Mouse (Mus musculus): ENCODE results near the gene Myadm.
A peak's percentile ranks its signal among the peaks of the same experiment; 100 is the strongest.
"Not testable (repeated sequence)": the region's sequence is repeated elsewhere in the genome, so short reads cannot be mapped to it uniquely, and the experiment has no call there.

The Myadm gene

DNA sequence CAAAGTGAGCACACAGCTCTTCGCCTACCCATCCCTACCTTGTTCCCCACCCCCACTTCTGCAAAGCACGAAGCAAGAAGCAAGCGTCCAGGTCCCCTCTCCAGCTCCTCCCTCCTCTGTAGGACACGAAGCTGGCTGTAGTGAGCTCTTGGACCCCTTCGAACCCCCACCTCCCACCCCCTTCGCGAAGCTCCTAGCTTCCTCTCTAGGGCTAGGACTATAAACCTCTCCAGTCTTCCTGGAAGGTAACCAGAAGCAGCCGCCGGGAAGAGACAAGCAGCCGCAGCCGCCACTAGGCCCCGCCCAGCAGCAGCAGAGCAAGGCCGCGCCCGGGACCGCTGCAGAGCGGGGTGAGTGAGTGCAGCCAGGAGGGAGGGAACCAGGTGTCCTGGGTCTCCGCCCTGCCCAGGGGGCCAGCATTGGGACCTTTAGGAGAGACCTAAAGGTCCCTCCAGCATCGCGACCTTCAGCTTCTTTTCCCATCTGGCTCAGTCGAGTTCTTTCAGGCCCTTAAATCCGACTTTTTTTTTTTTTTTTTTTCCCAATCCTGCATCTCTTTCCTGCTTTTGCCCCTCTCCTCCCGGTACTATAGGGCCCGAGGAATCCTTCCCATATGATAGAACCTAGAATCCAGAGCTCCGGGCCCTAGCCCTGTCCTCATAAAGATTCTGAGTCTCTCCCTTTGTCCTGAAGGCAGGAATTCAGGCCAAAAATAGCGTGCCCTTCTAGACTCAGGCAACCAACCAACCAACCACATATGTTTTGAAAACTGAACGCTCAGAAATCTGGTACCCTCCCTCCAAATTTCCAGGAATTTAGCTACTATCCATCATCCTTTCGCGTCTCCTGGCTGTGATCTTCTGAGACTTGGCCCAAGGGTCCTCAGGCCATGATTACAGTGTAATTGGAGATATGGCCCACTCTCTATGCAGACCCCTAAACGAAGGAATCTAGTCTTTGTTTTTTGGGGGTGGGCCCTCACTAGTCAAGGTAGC, at the start of gene Myadm, which contains the start of gene Prkcg:
Myadm (plus strand) TSS at position 105 of the 995 bp plus-strand sequence.
Prkcg (plus strand) TSS at position 204 of the 995 bp plus-strand sequence.
- Histone ChIP-seq H3K36me3 (ENCODE audit: control insufficient read depth, insufficient read depth, low read length, poor library complexity, severe bottlenecking) (no peaks in the 10 kb centered on the region), H3K27me3 (ENCODE audit: control insufficient read depth, insufficient read depth, low read length, poor library complexity, severe bottlenecking) (no peaks in the 10 kb centered on the region)
- DNase-seq (ENCODE audit: low read depth, low spot score): peak; percentile 79

DNA sequence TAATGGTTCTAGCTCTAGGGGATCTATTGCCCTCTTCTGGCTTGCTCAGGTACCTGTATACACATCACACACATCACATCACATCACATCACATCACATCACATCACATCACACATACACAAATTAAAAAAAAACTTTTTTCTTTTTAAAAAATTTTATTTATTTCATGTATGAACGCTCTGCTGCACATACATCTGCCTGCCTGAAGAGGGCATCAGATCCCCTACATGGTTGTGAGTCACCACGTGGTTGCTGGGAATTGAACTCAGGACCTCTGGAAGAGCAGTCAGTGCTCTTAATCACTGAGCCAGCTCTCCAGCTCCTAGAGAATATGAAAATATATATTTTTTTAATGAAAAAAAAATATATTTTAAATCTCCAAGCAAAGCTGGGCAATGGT, 49.7 kb upstream of the Myadm start:
- no peaks in the 10 kb centered on the region for H3K36me3 ChIP-seq (ENCODE audit: control insufficient read depth, insufficient read depth, low read length, poor library complexity, severe bottlenecking)
- H3K27me3 ChIP-seq (ENCODE audit: control insufficient read depth, insufficient read depth, low read length, poor library complexity, severe bottlenecking): no peaks in the 10 kb centered on the region
- no peak for DNase-seq (ENCODE audit: low read depth, low spot score)

DNA sequence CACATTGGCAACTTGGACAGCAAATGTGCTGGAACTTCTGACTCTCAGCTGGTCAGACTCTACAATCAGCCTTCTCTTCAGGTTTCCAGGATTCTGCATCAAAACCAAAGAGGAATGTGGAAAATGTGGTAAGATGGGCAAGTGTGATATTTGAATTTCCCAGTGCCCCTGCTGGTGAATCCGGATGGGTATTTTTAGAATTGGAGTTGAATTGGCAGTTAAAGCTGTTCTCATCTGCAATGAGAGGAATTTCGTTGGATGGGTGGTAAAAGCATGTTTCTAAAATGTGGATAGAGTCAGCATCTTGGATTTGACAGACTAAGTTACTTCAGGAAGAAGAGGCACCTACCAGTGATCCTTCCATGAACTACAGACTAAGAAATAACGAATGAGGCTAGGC, 28.2 kb upstream of the Myadm start:
- no peaks in the 10 kb centered on the region for H3K27me3 ChIP-seq (ENCODE audit: control insufficient read depth, insufficient read depth, low read length, poor library complexity, severe bottlenecking)
- H3K36me3 ChIP-seq (ENCODE audit: control insufficient read depth, insufficient read depth, low read length, poor library complexity, severe bottlenecking): no peaks in the 10 kb centered on the region
- no peak for DNase-seq (ENCODE audit: low read depth, low spot score)

- Histone ChIP-seq H3K27me3 (ENCODE audit: control insufficient read depth, insufficient read depth, low read length, poor library complexity, severe bottlenecking) (no peaks in the 10 kb centered on the region), H3K36me3 (ENCODE audit: control insufficient read depth, insufficient read depth, low read length, poor library complexity, severe bottlenecking) (no peaks in the 10 kb centered on the region)
- DNase-seq (ENCODE audit: low read depth, low spot score): no peak
Observed at GRCm38 (mm10) chr7:3261446-3261845, 27.4 kb upstream of the Myadm start.

DNA sequence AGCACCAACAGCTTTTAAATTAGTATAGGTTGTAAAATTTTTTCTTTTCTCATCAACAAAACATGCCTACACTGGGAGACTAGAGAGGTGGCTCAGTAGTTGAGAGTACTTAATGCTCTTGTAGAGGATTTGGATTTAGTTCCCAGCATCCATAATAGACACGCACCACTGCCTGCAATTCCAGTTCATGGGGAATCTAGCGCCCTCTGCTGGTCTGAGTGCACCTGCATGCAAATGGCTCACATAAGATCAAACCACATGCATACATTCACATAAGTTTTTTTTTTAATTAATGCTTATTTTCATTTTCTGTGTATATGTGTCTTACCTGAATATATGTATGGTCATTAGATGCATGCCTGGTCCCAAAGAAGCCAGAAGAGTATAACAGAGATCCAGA, 26.1 kb upstream of the Myadm start:
- no peaks in the 10 kb centered on the region for H3K36me3 ChIP-seq (ENCODE audit: control insufficient read depth, insufficient read depth, low read length, poor library complexity, severe bottlenecking)
- H3K27me3 ChIP-seq (ENCODE audit: control insufficient read depth, insufficient read depth, low read length, poor library complexity, severe bottlenecking): no peaks in the 10 kb centered on the region
- DNase-seq (ENCODE audit: low read depth, low spot score): peak; percentile 48

- no peaks in the 10 kb centered on the region for H3K36me3 ChIP-seq (ENCODE audit: control insufficient read depth, insufficient read depth, low read length, poor library complexity, severe bottlenecking)
- DNase-seq (ENCODE audit: low read depth, low spot score): no peak
- H3K27me3 ChIP-seq (ENCODE audit: control insufficient read depth, insufficient read depth, low read length, poor library complexity, severe bottlenecking): no peaks in the 10 kb centered on the region
Observed at GRCm38 (mm10) chr7:3264390-3265022, 24.4 kb upstream of the Myadm start.

- Histone ChIP-seq H3K27me3 (ENCODE audit: control insufficient read depth, insufficient read depth, low read length, poor library complexity, severe bottlenecking) (no peaks in the 10 kb centered on the region), H3K36me3 (ENCODE audit: control insufficient read depth, insufficient read depth, low read length, poor library complexity, severe bottlenecking) (no peaks in the 10 kb centered on the region)
- DNase-seq (ENCODE audit: low read depth, low spot score): no peak
Observed at GRCm38 (mm10) chr7:3265311-3265710, 23.6 kb upstream of the Myadm start.

- DNase-seq (ENCODE audit: low read depth, low spot score): no peak
Observed at GRCm38 (mm10) chr7:3267261-3267660, 21.6 kb upstream of the Myadm start.

DNA sequence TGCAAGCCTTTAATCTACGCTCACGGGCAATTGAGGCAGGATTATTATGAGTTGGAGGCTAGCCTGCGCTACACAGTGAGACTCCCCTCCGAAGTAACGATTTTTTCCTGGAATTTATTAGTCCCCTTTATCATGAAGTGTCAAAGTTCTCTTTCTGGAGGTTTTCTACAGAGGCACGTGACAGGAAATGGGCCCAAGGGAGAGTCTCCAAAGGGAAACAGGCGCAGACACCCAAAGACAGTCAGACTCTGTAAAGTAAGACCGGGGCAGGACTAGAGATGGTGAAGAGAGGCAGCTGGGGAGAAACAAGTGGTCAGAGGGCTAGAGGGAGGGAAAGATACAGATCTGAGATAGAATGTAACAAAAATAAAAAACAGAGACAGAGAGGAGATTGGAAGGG, 21.0 kb upstream of the Myadm start:
- H3K27me3 ChIP-seq (ENCODE audit: control insufficient read depth, insufficient read depth, low read length, poor library complexity, severe bottlenecking): no peaks in the 10 kb centered on the region
- H3K36me3 ChIP-seq (ENCODE audit: control insufficient read depth, insufficient read depth, low read length, poor library complexity, severe bottlenecking): no peaks in the 10 kb centered on the region
- DNase-seq (ENCODE audit: low read depth, low spot score): no peak

More at GRCm38 (mm10) chr7:3267261-3267660, 21.6 kb upstream of the Myadm start:
- H3K27me3 ChIP-seq (ENCODE audit: control insufficient read depth, insufficient read depth, low read length, poor library complexity, severe bottlenecking): no peaks in the 10 kb centered on the region
- H3K36me3 ChIP-seq (ENCODE audit: control insufficient read depth, insufficient read depth, low read length, poor library complexity, severe bottlenecking): no peaks in the 10 kb centered on the region

DNA sequence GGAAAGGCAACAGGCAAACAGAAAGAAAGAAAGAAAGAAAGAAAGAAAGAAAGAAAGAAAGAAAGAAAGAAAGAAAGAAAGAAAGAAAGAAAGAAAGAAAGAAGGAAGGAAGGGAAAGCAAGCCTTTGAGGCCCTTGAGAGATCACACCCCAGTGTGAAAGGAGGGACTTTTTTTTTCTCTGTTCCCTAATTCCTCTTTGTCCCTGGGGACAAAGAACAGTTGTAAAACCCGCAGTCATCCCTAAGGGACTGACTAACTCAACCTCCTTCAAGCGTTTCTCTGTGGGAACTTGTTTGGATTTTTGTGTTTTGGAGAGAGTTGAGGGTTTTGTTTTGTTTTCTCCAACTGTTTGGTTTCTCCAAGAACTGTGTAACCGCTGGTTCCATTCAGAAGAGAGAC, 20.6 kb upstream of the Myadm start:
- H3K27me3 ChIP-seq (ENCODE audit: control insufficient read depth, insufficient read depth, low read length, poor library complexity, severe bottlenecking): no peaks in the 10 kb centered on the region
- DNase-seq (ENCODE audit: low read depth, low spot score): no peak
- H3K36me3 ChIP-seq (ENCODE audit: control insufficient read depth, insufficient read depth, low read length, poor library complexity, severe bottlenecking): no peaks in the 10 kb centered on the region

GRCm38 (mm10) chr7:3272206-3272605, 16.7 kb upstream of the Myadm start:
- peak; percentile 33 for DNase-seq (ENCODE audit: low read depth, low spot score)
- no peaks in the 10 kb centered on the region for H3K36me3 ChIP-seq (ENCODE audit: control insufficient read depth, insufficient read depth, low read length, poor library complexity, severe bottlenecking)
- no peaks in the 10 kb centered on the region for H3K27me3 ChIP-seq (ENCODE audit: control insufficient read depth, insufficient read depth, low read length, poor library complexity, severe bottlenecking)

- H3K36me3 ChIP-seq (ENCODE audit: control insufficient read depth, insufficient read depth, low read length, poor library complexity, severe bottlenecking): no peaks in the 10 kb centered on the region
- H3K27me3 ChIP-seq (ENCODE audit: control insufficient read depth, insufficient read depth, low read length, poor library complexity, severe bottlenecking): no peaks in the 10 kb centered on the region
- peak; percentile 56 for DNase-seq (ENCODE audit: low read depth, low spot score)
Observed at GRCm38 (mm10) chr7:3275455-3276170, 13.3 kb upstream of the Myadm start.

DNA sequence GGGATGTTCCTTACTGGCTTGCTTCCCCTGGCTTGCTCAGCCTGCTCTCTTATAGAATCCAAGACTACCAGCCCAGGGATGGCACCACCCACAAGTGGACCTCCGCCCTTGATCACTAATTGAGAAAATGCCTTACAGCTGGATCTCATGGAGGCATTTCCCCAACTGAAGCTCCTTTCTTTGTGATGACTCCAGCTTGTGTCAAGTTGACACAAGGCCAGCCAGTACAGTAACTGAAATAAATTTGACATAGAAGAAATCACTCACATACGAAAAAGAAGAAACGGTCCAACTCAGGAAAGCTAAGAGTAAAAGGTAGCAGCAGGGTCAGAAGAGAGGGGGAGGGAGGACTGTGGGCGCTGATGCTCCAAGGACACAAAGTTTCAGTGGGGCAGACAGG, 12.1 kb upstream of the Myadm start:
- not testable (repeated sequence) for H3K36me3 ChIP-seq (ENCODE audit: control insufficient read depth, insufficient read depth, low read length, poor library complexity, severe bottlenecking); H3K27me3 ChIP-seq (ENCODE audit: control insufficient read depth, insufficient read depth, low read length, poor library complexity, severe bottlenecking); DNase-seq (ENCODE audit: low read depth, low spot score)

GRCm38 (mm10) chr7:3280080-3280653, 8.7 kb upstream of the Myadm start:
- H3K36me3 ChIP-seq (ENCODE audit: control insufficient read depth, insufficient read depth, low read length, poor library complexity, severe bottlenecking): no peaks in the 10 kb centered on the region
- no peaks in the 10 kb centered on the region for H3K27me3 ChIP-seq (ENCODE audit: control insufficient read depth, insufficient read depth, low read length, poor library complexity, severe bottlenecking)
- DNase-seq (ENCODE audit: low read depth, low spot score): no peak
